Mouse (Mus musculus) kidney, postnatal 25 days (tissue): ENCODE results near the gene Pabpc1l.
A peak's percentile ranks its signal among the peaks of the same experiment; 100 is the strongest.

ENCODE experiments used
- DNase-seq, 2 experiments: peaks; one replicate each; pipeline ENCODE4 v3.0.0; 2021; ENCODE audit warnings: mixed read lengths in 2 of 2

The Pabpc1l gene

DNA sequence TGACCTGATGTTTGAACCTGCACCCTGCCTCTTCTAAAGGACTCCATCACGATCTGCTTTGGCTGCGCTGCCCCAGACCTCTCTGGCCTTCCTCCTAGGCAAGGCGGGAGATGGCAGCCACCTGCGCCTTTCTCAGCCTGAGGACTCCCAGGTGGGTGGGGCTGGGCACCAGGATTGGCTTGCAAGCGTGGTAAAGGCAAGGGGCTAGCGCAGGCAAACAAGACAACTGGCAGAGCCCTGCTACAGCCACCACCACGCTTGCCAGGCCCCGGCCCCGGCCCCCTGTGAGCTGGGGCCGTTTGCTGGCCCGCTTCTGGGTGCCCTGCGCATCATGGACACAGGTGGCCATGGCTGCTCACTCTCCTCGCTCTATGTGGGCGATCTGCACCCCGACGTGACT, at the start of gene Pabpc1l:
Pabpc1l (plus strand) TSS at position 301 of the 400 bp plus-strand sequence.
- DNase-seq: no peak

DNA sequence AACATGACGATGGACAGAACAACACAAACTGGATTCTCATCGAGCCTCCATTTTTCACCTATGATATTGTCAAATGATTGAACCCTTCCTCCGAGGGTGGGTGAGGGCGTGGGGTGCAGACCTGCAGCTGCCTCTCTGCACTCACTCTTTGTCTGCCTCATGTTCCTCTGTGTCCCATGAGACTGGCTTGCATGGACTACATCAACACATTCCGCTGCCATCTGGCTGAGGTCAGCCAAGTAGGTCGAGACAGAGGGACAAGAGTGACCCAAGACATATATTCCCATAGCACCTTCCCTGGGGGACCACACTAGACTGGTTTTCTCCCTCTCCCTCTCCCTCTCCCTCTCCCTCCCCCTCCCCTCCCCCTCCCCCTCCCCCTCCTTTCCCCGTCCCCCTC, 48.8 kb upstream of the Pabpc1l start:
- no peak for DNase-seq

DNA sequence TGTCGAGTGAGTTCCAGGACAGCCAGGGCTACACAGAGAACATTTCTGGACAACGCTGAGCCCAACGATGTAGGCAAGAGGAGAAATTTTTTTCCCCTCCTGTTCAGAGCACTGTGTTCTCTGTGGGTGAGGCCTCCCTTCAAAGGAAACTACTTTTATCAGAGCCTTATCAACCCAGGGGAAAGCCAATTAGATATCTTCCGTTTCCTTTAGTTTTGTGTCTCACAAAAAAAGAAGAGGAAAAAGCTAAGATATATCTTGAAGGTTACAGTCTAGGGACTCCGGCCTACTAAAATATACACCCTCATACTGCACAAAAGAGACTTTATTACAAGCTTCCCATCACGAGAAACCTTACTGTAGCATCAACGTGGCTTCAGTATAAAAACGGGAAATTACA, 38.0 kb upstream of the Pabpc1l start:
- DNase-seq: no peak

DNA sequence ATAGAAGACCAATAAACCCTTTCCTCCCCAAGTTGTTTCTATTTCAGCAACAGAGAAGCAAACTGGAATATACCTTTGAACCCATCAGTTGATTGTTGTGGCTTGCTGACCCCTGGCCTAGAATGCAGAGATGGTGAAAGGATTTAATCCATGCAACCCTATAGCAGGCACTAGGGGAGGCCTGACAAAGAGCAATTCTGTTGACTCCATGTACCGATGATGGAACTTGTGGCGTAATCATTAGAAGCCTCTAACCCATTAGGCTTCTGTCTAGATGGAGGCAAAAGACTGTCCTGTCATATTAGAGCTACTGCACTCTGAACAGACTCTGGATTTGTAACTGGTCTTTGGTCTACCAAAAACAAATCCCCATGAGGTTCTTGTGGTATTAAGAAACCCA, 32.4 kb upstream of the Pabpc1l start:
- DNase-seq: no peak

DNA sequence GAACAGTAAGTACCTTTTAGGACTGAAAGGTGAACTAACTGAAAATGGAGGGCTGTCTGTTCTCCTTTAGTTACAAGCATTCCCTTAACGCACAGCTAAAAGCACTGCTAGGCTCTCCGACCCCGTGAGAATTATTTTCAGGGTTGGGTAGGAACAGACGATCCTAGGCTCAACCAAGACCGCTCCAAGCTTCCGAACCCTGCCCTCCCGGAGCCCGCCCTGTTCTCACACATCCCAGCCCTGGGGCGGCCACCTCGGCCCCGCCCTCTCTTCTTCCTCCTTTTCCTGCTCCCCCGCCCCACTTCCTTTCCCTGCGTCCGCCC, 30.6 kb upstream of the Pabpc1l start, which contains the start of gene Ywhab:
Ywhab (plus strand) TSS at position 307 of the 323 bp plus-strand sequence.
- DNase-seq: no peak

DNA sequence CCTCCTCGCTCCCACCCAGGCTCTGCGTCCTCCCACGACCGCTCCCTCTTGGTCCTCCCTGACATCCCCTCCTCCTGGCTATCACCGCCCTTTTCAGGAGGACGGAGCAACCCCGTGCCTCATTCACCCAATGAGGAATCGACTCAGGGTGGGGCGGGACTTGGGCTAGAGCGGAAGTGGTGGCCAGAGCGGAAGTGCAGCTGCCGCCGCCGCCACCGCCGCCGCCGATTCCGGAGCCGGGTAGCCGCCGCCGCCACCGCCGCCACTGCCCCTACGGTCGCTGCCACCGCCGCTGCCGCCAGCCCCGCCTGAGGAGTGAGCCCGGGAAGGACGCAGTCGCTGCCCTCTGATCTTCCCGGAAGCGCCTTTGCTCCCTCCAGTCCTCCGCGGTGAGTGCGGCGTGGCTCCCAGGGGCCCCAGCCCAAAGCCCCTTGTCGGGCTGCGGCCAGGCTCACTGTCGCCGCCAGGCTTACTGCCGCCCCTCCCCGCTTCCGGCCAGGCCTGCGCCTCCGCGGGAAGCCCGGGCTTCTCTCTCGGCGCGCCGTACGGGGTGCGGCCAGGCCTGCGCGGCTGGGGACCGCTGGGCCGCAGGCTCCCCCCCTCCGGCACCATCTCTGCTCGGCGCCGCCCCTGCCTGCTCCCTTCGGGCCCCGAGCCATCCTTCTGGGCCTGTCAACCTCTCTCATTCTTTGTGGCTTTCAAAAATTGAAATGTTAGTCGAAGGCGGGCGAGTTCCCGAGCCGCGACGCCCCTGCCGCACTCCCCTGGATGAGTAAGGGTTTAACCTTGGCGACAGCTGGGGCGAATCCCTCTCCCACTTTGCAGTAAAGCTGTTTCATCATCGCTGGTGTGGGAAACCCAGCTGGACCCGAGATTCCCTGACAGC, 30.0 kb upstream of the Pabpc1l start:
- DNase-seq: peak; percentile 95 to 99

DNA sequence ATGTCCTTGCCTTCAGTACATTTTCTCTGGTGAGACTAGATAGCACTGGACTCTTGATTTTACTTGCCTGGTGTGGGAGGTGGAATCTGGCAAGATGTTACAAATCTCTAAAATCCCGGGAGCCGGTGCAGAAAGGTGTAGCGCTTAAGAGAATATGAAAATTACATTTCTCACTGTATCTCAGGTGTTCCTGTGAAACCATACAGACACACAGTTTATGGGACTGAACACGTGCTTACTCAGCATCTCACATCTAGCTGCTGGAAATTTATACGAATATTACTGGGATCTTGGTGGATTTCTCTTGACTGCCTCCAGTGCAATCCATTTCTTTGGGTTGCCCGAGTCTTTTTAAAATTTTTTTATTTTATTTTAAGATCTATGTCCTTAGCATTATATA, 29.0 kb upstream of the Pabpc1l start:
- DNase-seq: no peak

DNA sequence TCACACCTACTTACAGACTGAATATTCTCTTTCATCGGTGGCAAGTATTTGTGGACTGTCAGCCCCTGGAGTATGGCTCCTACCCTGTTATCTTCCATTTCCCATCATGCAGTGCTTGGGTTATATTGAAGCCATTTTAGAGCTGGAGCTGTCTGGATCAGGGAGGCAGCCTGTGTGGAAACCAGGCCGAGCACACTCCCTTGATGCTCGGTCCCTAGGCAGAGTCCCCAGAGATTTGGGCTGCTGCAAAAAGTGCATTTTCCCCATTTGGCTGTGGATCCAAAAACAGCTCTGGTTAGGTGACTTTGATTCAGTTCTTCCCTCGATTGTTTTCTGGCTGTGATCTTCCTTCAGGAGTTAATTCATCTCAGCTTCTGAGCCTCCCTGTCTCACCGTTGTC, 28.4 kb upstream of the Pabpc1l start:
- peak in 1 of 2 experiments; percentile 16 for DNase-seq

DNA sequence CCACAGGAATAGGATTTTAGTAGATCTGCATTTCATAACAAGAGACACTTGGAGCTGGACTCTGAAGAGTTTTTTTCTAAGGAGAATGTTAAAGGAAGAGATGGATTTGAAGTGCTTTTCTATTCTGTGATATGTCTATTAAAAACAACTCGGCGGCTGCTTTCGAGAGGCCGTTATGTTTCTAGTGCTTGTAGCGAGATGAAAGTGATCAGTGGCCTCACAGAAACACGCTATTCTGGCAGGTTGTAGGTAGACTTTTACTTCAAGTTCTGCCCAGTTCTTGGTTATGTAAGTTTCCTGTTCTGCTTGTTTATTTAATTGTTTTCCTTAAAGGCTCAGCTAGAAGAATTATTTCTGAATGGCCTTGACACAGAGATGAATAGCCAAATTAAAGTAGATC, 26.3 kb upstream of the Pabpc1l start:
- peak in 1 of 2 experiments; percentile 29 for DNase-seq

DNA sequence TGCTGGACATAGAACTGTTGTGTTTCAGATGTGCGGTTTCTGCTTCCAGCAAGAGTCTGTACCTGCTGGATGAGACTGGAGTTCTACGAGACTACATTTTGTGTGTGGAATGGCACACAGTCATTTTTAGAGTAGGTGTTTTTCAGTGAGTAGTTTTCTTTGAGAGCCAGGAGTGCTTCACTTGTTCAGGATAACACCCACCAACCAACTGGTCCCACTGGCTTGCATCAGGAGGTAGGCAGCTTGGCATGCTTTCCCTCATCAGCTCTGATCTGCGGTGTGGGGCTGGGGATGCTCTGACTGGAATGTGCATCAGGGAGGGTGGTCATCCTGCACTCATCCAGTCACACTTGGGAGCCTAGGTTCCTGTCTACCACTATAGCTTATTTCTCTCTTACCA, 22.6 kb upstream of the Pabpc1l start:
- peak in 1 of 2 experiments; percentile 15 for DNase-seq

DNA sequence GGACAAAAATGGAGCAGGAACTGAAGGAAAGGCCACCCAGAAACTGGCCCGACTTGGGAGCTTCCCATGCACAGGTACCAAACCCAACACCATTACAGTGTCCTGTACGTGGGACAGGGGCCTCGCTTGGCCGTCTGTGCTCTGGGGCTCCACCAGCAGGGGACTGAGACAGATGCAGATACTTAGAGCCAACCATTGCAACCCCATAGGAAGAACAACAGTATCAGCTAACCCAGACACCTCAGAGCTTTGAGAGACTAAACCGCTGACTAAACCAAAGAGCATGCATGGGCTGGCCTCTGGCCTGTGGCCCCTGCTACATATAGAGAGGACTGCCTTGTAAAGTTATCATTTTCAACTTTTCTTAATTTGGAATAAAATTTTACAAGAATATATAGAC, 20.7 kb upstream of the Pabpc1l start:
- no peak for DNase-seq

DNA sequence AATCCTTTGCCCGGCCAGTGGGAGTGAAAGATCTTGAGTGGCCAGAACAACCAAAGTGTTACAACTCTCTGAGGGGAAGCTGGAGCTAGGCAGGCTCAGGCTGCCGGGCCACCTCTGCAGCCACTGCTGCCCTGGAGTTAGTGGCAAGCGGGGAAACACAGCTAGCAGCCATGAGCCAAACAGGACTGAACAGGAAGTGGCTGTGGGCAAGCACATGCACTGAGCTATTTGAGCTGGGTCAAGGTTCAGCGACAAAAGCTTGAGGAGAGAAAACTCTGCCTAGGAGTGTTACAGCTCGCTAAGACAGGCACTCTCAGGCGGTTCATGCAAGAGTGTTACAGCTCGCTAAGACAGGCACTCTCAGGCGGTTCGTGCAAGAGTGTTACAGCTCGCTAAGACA, 18.3 kb upstream of the Pabpc1l start:
- DNase-seq: peak; percentile 64 to 82

DNA sequence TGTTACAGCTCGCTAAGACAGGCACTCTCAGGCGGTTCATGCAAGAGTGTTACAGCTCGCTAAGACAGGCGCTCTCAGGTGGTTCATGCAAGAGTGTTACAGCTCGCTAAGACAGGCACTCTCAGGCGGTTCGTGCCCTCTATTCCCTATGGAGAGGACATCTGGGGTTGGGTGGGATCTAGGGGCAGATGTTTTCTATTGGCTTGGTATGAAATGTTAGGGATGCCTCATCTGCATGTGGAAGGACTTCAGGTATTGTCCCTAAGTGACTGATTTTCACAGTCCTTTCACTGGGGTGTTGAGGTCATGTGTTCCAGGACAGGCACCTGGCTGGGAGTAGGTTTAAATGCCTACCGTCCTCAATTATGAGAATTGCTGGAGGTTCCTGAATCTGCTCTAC, 17.7 kb upstream of the Pabpc1l start:
- no peak for DNase-seq

DNA sequence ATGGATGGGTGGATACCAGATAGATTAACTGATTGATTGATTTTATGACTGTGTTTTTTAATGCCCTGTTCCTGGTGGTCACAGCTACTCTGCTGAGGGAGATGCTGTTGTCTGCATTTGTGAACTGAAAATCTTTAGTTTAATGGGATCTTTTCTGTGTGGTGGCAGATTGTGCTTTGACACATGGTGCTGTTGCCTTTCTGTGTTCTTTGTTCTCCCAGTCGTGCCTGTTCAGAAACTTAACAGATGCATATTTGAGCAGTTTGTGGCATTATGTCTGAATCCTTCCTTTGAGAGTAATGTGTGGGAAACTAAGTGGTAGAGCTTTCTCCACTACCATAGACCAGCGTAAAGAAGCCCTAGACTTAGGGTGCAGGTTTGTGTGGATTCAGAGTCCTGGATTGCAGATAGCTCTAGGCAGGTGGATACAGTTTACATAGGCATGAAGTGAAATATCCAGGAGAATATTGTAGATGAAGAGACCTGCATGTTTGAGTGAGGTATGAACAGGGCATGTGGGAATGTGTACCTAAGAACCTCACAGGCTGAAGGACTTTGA, 17.2 kb upstream of the Pabpc1l start:
- DNase-seq: no peak

DNA sequence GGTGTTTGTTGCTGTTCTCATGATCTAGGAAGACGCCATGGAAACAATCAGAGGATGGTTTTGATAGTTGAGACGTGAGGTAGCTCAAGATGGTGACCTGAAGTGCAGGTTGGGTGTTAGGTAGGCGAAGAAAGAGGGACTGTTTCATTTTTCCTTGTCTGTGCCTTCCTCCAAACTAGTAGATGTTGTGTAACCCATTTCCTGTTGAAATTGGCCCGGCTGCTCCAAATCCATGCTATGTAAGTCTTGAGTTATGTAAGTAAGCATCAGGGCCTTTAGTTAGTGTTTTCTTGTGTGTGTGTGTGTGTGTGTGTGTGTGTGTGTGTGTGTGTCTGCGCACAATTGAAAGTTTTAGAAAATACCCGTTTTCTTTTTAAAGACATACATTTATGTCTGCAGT, 16.0 kb upstream of the Pabpc1l start:
- peak in 1 of 2 experiments; percentile 16 for DNase-seq

DNA sequence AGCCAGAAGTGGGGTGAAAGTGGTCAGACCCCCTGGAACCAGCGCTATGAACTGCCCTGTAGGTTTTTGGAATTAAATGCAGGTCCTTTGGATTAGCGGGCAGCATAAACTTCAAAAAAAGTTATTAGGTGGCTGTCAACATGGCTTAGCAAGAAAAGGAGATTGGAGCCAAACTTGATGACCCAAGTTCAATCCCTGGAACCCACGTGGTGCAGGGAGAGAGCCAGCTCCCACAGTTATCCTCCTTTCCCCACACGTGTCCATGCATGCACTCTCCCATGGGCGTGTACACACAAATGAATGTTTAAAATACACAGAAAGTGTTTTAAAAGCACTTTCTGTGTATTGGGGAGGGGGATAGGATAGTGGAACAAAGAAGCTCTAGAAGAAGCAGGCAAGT, 14.8 kb upstream of the Pabpc1l start:
- DNase-seq: no peak

DNA sequence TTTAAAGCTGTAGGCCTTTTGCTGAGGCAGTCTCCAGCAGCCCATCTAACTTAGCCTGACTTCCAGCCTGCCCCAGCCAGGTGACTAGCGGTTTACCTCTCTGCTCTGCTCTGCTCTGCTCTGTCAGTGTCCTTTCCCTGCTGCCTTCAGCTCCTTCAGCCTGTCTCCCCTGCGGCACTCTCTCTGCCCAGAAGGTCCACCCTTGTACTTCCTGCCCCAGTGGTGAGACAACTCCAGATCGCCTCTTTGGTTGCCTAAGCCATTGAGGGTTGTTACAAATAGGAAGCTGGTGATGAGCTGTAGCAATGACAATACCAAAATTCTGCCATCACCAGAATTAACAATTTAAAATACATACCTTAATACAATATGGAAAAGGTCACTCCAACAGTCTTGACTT, 14.3 kb upstream of the Pabpc1l start:
- DNase-seq: no peak

DNA sequence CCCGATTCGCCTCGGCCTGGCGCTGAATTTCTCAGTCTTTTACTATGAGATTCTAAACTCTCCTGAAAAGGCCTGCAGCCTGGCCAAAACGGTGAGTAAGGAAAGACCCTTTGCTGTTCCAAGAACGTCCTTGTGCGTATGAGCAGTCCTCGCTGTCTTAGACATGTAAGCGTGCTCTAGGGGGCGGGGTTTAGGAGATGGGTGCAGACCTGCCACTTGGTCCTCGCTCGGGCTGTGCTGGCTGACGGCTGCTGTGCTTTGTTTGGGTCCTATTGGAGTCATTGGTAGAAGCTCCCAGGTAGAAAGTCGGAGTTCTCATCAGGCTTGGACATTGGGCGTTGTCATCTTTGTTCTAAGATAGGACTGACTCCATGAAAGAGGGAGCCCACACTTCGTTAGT, 9.9 kb upstream of the Pabpc1l start:
- DNase-seq: no peak

DNA sequence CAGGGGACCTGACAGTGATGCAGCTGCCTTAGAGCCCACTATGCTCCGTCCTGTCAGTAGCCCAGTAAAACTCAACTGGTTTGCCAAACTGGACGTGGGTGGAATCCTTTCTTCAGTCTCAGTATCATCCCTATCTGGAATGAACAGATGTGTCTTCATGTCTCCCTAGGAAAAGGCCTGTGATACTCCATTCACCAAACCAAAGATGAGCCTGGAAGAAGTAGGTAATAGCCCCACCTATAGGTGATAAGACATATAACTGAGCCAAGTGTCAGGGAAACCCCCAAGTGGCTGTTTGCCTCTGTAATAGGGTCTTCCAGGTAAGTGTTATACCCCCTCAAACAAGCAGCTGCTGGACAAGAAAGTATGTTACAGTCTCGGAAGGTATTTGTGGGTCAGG, 6.3 kb upstream of the Pabpc1l start:
- no peak for DNase-seq

DNA sequence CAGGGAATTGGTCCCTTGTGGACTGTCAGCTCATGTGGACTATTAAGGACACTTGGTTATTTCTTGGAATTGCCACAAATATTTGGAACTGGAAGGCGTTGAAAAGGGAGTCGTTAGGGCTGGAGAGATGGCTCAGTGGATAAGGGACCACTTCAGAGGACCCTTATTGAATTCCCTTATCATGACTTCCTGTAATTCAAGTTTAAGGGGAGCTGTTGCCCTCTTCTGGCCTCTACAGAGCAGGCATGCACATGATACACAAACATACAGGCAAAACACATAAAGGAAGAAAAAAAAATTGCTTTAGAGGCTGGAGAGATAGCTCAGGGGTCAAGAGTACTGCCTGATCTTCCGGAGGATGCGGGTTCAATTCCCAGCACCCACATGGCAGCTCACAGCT, 5.3 kb upstream of the Pabpc1l start:
- no peak for DNase-seq

DNA sequence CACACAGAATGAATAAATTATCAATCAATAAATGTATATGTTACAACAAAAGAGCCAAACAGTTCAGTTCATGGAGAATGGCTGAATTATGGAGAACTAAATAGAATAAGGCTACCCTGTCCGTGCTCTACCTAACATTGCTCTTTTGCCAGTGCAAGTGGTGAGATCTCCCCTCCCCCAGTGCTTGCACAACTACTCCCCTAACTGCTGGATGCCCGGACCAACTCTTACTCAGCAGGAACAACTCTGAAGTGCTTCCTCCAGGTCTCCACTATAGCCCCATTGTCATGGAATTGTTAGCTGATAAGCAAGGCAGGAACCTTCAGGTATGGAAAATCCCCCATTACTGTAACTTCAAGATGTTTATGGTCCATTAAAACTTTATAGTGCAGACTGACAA, 3.1 kb upstream of the Pabpc1l start:
- no peak for DNase-seq

DNA sequence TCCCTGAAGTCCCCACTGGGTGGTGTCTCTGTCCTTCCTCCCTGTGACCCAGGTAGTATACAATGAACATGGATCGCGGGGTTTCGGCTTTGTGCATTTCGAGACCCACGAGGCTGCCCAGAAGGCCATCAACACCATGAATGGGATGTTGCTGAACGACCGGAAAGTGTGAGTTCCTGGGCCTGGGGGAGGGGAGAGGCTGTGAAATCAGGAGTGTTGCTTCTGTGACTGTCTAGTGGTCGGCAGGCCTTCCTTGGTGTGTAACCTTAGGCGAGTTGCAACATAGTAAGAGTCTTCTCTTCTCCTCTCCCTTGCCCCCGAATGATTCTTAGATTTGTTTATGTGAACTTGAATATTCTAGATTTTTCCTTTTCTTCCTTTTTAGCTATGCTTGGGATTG, 5.9 kb downstream of the Pabpc1l start:
- DNase-seq: no peak

DNA sequence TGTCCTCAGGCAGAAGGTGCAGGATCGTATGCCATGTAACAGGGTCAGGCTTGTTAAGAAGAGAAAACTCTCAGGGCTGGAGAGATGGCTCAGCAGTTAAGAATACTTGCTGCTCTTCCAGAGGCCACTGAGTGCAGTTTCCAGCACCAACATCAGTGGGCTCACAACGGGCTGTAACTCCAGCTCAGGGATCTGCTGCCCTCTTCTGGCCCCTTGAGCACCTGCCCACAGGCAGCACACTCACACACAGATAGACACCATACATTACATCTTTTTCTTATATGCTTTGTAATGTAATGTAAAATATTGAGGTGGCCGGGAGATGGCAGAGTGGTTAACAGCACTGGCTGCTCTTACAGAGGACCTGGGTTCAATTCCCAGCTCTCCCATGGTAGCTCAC, 7.7 kb downstream of the Pabpc1l start:
- DNase-seq: no peak

DNA sequence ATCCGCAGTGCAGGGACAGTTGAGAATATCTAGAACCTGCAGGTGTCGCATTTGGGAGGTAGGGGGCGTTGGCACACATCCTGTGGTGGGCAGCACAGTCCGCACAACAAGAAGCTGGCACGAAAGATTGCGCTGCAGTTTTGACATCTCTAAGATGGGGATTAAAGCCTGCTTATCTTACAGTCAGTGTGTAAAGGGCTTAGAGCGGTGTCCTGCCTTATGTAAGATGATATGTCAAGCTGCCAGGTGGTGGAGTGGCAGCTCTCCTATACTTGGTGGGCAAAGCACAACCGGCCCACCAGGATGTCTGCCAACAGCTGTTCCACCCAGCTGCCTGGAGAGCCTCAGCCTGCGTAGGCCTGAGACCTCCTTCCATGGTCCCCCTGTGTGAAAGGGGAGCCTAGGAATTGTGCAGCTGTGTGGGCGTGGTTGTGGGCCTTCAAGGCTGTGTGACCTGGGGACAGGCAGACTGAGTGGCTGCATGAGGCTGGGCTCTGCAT, 11.3 kb downstream of the Pabpc1l start:
- no peak for DNase-seq
